Mouse (Mus musculus) cerebellum, postnatal 25 days (tissue): Measurements from ENCODE around the gene Slc5a4b.
A peak's percentile ranks its signal among the peaks of the same experiment; 100 is the strongest.

Experiments used
- DNase-seq, 2 experiments: peaks; one replicate each; pipeline ENCODE4 v3.0.0; 2021; ENCODE audit warnings: mixed read lengths in 2 of 2

The Slc5a4b gene

DNA sequence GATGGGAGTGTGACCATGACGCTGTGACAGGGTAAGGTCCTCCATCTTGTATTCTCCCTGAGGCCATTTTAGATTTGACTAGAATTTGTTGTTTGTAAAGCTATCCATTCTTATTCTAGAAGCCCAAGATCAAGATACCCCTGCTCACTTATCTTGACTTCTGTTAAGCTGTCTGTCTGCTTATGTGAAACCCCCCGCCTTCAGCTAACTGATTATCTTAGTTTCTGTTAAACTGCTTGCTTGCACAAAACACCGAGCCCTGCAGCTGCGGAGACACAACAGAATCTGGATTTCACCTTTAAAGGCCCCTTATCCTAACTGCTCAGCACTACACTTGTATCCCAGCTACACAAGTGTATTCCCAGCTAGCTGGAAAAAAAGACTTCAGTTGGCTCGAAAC lies 73.8 kb downstream of the Slc5a4b start:
- DNase-seq = no peak

DNA sequence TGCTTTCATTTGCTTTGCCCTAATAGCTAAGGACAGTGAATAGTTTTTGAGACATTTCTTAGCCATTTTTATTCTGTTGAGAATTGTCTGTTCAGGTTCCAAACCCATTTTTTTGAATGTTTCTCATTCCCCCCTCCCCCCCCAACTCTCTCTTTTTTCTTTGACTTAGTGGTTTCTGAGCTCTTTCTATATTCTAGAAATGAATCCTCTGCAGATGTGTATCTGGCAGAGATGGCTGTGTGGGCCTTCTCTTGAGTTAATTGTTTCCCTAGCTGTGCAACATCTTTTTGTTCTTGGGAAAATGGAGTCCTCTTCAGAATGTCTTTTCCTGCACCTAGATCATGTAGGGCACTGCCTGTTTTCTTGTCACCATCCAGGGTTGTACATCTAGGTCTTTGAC lies 75.5 kb downstream of the Slc5a4b start:
- DNase-seq = no peak

DNA sequence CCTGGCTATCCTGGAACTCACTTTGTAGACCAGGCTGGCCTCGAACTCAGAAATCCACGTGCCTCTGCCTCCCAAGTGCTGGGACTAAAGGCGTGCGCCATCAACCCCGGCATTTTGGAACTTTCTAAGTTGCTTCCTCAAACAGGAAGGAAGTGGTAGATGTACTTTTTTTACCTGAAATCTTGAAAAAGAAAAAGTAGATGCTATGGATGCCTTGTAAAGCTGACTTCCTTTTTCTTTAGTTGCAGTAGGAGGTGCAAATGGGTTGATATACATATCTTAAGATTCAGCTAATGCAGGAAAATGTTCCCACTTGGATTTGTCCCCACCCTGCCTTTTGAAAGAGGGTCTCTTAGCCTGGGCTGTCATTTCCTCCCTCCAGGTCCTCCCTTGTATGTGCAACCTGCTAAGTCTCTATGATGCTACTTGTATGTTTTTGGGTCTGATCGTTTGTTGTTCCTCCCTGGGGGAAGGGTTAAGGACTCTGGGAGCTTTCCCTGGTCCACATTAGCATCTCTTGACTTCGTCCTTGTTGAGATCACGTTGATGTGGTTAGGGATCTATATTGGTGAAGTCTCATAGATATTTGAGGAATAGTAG lies 76.7 kb downstream of the Slc5a4b start:
- no peak for DNase-seq

GRCm38 (mm10) chr10:76033119-76033455 lies 77.7 kb downstream of the Slc5a4b start:
- no peak for DNase-seq

DNA sequence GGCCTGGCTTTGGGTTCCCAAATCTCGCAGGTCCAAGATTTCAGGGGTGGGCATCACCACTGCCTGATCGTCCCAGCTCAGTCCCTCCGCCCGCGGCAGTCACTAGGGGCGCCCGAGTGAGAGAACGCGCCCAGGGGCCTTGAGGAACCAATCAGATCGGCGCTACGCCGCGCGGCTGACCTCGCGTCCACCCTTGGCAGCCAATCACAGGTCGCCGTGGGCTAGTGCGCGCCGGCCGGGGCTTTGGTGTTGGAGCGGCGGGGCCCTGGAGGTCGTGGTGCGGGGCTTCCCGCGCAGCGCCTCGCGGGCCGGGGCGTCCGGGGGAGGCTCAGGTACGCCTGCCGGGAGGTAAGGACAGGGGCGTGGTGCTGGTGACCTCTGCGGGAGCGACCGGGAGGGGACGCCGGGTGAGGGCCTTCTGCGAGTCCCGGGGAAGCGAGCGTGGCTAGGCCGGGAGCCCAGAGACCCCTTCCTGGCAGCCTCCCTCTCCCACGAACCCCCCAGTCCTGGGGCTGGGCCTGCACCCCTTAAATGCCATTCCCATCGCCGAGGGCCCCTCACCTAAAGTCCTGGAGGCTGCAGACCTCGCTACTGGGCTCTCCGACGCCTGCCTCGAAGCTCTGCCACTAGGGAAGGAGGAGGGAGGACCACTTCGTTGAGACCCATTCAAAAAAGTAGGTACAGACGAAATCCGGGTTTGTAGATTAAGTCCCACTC lies 78.2 kb downstream of the Slc5a4b start, which contains the start of gene Zfp280b:
TSS of gene Zfp280b (plus strand) at position 249 of the 717 bp plus-strand sequence.
- DNase-seq = peak; percentile 96 to 97

- peak in 1 of 2 experiments; percentile 72 for DNase-seq
These were observed 79.0 kb downstream of the Slc5a4b start for GRCm38 (mm10) chr10:76031511-76032401.

DNA sequence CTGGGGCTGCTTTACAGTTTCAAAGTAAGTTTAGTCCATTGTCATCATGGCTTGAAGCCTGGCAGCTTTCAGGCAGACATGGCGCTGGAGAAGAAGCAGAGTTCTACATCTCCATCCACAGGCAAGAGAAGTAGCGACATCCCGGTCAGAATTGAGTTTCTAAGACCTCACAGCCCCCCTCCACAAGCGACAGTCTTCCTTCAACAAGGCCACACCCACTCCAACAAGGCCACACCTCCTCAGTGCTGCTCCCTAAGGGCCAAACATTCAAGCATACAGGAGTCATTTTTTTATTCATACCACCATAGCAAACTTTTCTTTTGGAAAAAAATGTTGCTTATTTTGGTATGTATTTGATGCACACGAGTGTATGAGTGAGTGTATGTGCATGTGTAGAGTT lies 80.3 kb downstream of the Slc5a4b start:
- DNase-seq = no peak

- DNase-seq = no peak
These were observed 81.5 kb downstream of the Slc5a4b start for GRCm38 (mm10) chr10:76029276-76029675.

DNA sequence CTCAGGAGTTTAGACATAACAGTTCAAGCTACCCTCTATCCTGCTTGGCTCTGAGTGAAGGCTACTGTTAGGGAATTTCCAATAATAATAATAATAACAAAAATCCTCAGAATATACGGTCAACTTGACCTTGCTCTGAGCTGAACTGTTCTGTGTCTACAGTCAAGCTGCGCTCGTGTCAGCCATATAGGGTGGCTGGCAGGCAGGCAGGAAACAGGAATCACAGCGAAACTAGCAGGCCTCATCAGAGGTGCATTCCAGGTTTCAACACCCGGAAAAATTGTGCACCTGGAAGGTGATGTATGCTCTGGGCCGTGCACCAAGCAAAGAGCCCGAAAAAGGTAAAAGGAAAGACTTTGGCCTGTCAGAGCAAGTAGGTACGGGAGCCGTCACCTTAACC lies 82.4 kb downstream of the Slc5a4b start:
- DNase-seq = no peak

DNA sequence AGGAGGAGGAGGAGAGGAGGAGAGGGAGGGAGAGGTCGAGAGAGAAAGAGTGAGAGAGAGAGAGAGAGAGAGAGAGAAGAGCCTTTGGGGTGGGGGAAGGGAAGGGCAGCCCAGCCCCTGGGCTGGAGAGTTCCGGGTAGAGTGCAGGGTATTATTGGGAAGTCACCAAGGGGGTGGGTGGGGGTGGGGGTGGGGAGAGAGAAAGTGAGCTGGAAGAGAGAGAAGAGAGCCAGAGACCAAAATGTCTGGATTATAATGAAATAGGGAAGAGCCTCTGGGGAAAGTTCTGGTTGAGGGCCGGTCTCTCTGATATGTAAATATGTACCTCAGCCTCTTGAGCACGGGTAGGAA lies 82.8 kb downstream of the Slc5a4b start:
- DNase-seq = no peak

DNA sequence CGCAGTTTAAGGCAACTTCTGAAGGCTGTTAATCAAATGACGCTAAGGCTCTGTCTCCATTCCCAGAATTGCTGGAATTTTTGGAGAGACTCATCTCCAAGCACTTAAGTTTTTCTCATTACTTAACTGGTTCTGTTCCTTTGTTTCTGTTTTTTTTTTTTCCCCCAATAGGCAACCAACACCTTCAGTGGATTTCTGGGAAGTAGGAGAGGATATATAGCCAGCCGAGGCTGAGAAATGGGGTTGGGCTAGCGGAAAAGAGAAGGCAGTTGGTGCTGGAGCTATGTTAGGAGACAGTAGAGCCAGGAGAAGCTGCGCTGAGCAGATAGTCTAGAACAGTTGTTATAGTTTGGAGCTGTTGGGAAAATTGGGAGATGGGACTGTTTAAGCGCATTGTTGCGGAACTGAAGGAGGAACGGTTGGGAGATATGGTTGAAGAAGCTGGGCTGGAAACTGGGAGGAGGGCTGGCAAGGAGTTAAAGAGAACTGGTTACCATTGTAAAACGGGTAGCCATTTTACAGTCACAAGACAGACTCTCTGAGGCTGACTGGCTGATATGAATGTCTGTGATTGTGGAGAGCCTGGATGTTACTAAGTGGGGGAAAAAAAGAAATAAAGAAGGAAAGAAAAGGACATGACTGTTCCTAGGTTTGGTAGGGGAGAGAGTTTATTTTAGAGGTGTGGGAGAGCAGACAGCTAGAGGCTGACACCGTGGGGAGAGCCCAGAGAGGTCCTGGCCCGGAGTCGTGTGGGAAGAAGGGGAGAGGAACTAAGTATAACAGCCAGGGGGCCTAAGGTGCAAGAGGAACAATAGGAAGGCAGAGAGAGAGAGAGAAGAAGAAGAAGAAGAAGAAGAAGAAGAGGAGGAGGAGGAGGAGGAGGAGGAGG lies 83.4 kb downstream of the Slc5a4b start:
- DNase-seq = no peak

DNA sequence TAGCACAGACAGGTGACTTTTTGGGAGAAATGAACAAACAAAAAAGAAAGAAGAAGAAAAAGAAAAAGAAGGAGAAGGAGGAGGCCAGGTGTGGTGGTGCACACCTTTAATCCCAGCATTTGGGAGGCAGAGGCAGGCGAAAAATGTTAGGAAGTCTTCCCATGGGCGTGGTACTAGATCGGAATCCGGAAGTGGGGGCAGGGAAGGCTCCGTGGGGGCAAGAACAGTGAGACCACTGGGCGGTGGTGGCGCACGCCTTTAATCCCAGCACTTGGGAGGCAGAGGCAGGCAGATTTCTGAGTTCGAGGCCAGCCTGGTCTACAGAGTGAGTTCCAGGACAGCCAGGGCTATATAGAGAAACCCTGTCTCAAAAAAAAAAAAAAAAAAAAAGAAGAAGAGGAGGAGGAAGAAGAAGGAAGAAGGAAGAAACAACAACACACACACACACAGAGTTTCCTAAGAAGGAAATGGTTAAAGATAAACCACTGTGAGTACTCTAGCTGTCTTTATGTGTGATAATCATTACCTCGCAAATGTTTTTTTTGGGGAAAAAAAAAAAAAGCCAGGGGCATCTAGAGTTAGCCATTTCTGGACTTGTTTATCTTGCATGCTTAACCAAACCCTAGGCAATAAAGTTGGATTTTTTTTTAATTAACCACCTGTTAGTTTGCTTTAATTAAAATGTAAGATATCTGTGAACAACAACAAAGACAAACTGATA lies 85.1 kb downstream of the Slc5a4b start:
- no peak for DNase-seq

GRCm38 (mm10) chr10:76023921-76024320 lies 86.8 kb downstream of the Slc5a4b start:
- no peak for DNase-seq

DNA sequence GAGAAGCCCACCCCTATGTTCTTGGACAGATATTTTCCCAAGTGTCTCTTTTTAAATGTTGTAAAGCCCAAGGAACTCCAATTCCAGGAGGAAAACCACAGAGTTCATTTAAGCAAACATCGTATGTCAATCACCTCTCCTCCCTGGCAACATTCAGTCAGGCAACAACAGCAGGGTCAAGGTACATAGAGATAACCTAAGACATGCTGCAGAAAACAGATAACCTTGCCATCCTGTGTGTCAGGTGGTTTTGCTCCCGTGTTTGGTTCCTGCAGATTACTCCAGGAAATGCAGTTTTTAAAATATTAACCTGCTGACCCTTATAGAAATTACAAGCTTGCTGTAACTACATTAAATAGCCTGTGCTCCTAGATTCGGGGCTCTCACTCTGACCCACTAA lies 89.0 kb downstream of the Slc5a4b start:
- DNase-seq = no peak

DNA sequence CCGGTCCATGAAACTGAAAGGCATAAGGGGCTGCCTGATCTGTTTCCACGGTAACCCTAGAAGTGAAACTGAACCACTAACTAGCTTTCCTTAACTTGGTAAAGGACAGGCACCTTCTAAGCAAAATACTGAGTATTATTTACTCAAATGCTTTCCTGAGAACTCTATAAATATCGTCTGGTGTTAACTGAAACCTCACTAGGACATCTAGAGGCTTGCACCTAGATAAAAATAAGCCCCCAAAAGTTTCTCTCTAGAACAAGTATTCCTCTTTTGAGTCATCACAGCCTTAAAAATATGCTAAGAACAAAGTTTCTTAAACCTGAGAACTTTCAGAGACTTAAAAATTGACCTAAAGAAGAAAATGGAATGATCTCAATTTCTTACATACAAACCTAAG lies 93.9 kb downstream of the Slc5a4b start:
- DNase-seq = no peak

- no peak for DNase-seq
These were observed 97.8 kb downstream of the Slc5a4b start for GRCm38 (mm10) chr10:76012922-76013321.

DNA sequence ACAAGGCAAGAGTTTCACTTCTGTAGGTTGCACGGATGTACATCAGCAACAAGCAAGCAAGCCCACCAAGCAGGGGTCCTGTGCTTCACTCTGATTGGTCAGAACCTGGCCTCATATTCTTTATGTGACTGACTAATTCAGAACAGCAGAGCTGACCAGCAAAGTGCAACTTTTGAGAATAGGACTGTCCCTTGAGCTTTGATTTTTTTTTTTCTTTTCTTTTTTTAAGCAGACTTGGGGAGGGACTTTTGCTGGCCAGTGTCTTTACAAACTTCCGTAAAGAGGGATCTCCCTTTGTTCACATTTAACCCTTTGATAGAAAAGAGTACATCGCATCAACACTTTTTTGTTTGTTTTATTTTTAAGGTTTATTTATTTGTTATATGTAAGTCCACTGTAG lies 100.9 kb downstream of the Slc5a4b start:
- DNase-seq = no peak
